Mouse (Mus musculus) T-cell, adult 2 months (primary cell): ENCODE data around the gene Ift46.

ENCODE experiments used
- DNase-seq: peaks from one replicate; pipeline ENCODE4 v3.0.0; 2022; ENCODE audit warnings: low spot score

The Ift46 gene

GRCm38 (mm10) chr9:44810316-44810715 is 42.6 kb downstream of the Ift46 start:
- DNase-seq: no peak

- DNase-seq: no peak
Observed at GRCm38 (mm10) chr9:44814179-44814578, 46.5 kb downstream of the Ift46 start.

DNA sequence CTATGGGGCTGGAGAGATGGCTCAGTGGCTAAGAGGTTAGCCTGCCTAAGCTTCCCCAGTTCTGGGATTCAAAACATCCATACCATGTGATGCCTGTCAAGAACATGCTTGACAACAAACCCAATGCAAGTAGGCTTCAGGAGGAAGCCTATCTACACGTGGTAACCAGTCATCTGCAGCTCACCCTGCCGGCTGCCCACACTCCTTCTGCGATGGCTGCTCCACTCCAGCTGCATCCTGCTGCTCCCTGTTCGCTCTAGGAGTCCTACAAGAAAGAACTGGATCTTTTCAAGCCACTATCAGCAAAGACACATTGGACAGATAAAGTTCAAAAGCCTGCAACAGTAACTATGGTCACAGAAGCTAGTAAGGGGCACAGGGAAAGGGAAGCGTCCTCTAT is 49.8 kb downstream of the Ift46 start:
- no peak for DNase-seq

DNA sequence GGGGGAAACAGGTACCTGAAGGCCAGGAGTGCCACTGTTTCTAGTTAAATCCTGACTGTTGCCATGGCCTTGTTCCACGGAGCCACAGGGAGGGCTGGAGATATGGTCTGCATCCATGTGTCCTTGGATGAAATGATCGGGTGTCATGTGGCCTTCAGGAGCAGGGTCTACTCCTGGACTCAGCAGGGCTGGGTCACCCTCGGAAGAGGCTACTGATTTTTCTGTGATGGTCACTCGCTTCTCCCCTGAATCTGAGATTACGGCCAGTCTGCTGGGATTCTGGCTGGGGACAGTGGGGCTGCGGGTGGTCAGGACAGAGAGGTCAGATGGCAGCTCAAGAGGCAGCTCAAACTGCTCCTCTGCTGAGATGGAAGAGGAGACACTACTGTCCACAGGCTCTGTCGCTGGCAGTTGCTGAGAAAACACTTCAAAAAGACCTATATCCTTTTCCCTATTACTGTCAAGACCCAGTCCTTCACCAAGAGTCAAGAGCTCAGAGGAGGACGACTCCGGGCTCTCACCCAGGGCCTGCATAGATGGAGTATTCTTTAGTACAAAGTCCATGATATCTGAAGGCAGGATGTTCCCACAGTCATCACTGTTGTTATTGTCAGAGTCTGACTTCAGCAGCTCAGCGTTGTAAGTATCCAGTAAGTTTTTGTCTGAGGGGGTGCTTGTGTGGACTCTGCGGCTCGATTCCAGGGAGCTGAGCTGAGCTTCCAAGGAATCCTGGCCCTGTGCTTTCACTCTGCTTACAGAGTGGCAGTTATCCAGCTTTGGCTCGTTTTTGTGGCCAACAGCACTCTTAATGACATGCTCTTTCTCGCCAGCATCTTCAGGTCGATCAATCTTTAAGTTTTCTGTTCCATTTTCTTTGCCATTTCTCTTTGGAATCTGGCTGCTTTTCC is 52.5 kb downstream of the Ift46 start:
- no peak for DNase-seq

GRCm38 (mm10) chr9:44826660-44827059 is 59.0 kb downstream of the Ift46 start:
- DNase-seq: no peak

GRCm38 (mm10) chr9:44828944-44829343 is 61.2 kb downstream of the Ift46 start:
- DNase-seq: no peak

- DNase-seq: no peak
Observed at GRCm38 (mm10) chr9:44830506-44830905, 62.8 kb downstream of the Ift46 start.

DNA sequence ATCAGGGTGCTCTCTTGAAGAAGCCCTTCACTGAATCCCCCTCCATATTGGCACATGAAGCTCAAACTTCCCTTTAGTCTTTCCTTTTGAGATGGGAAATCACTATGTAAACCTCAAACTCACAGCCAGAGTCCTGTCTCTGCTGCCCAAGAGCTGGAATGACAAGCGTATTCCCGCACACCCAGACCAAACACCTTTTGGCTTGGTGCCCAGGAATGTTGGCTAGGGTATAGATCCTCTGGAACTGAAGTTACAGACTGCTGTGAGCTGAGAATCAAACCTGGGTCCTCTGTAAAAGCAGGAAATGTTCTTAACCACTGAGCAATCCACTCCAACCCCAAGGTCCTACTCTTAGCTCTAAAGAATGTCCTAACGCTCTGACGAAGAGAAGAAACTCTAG is 64.6 kb downstream of the Ift46 start:
- DNase-seq: no peak

DNA sequence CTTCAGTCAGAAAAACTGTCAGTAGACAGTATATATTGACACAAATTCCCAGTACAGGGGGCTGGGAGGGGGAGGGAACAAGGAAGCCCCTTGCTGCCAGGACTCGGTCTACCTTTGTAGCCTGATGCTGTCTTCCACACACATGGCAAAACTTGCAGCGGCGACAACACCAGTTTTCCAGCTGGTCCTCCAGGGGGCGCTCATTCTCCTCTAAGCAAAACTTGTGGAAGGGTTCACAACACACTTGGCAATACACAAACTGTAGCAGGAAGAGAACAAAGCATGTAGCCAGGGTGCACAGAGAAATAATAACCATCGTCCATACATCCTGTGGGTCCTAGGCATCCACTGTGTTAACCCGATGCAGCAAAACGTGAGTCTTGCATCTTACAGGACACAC is 68.7 kb downstream of the Ift46 start:
- DNase-seq: peak; percentile 78

GRCm38 (mm10) chr9:44841241-44841640 is 73.5 kb downstream of the Ift46 start:
- peak; percentile 56 for DNase-seq
